Comparison of ENCODE assay signal across 15 mouse cellular contexts in the genomic region with DNA sequence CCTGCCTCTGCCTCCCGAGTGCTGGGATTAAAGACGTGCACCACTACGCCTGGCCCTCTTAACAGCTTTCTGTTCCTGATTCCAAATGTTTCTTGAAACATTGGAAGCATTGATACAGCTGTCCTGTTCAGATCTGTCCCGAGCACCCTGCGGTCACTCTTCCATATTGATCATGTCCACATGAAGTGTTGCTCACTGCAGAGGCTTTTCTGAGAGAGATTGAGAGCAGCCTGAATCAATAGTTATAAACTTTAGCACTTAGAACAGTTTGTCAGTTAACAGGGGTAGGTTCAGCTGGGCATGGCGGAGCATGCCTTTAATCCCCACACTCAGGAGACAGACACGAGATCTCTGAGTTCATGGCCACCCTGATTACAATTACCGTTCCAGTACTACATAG.
"Had no signal": no experiment of that assay in that cellular context is flagged by ENCODE, and none has a peak within 500 bp of the region (broad histone marks: within the 10 kb centered on the region; RNA-seq: fewer than 3 reads in every experiment).

No protein-coding gene starts in this region.

- H3K4me3 ChIP-seq: neural tube, embryonic 13.5 days; neural tube, embryonic 15.5 days; stomach, embryonic 15.5 days had no signal

- H3K27ac ChIP-seq: neural tube, embryonic 13.5 days; neural tube, embryonic 15.5 days; stomach, embryonic 15.5 days; stomach, postnatal 0 days had no signal

- H3K9me3 ChIP-seq: neural tube, embryonic 13.5 days; neural tube, embryonic 15.5 days; stomach, embryonic 15.5 days had no signal

- H3K4me2 ChIP-seq: neural tube, embryonic 13.5 days; neural tube, embryonic 15.5 days; stomach, embryonic 15.5 days had no signal

- DNase-seq: retina, postnatal 1 day; right cerebral cortex, adult 18-20 months; right cerebral cortex, postnatal 14 days; right cerebral cortex, postnatal 25 days; right cerebral cortex, postnatal 4 days; spleen, adult 18-20 months; thymus, adult 18-20 months; thymus, adult 2 months; thymus, postnatal 14 days; thymus, postnatal 36 days; thymus, postnatal 4 days had no signal

- H3K27me3 ChIP-seq: neural tube, embryonic 13.5 days; neural tube, embryonic 15.5 days; stomach, embryonic 15.5 days had no signal

- H3K4me1 ChIP-seq: neural tube, embryonic 15.5 days; stomach, embryonic 15.5 days had no signal

- H3K9ac ChIP-seq: neural tube, embryonic 13.5 days; neural tube, embryonic 15.5 days; stomach, embryonic 15.5 days had no signal
